Mouse (Mus musculus) limb, embryonic 13.5 days (tissue): ENCODE data around the gene Sppl2b. TPM values are rescaled to one million over a fixed set of nuclear protein-coding genes. Genes with fewer than 3 reads are reported as not detected.
"Not testable (repeated sequence)": the region's sequence is repeated elsewhere in the genome, so short reads cannot be mapped to it uniquely, and the experiment has no call there.

Experiments
- ATAC-seq: fragments of 200-750 bp; cut with Nextera tagmentation; 2 replicates; pipeline ENCODE4 v1.8.0; 2017; ENCODE audit warnings: low read depth, moderate number of reproducible peaks, moderate TSS enrichment; ENCODE audit not compliant: low FRiP score
- H3K27ac ChIP-seq: fragments of 300-500 bp; sonication (generic); 2 replicates; pipeline ENCODE4 v1.5.1; 2015; ENCODE audit warnings: inconsistent platforms, mild to moderate bottlenecking, moderate library complexity
- H3K27me3 ChIP-seq: fragments of 300-500 bp; sonication (generic); 2 replicates; pipeline ENCODE4 v1.6.1; 2015; ENCODE audit warnings: mild to moderate bottlenecking, inconsistent platforms
- H3K36me3 ChIP-seq: fragments of 300-500 bp; sonication (generic); 2 replicates; pipeline ENCODE4 v1.6.1; 2015; ENCODE audit warnings: inconsistent platforms, mild to moderate bottlenecking, moderate library complexity
- H3K4me1 ChIP-seq: fragments of 300-500 bp; sonication (generic); 2 replicates; pipeline ENCODE4 v1.6.1; 2015; ENCODE audit warnings: inconsistent platforms
- H3K4me2 ChIP-seq: fragments of 300-500 bp; sonication (generic); replicated peaks from 2 replicates; pipeline ENCODE4 v1.6.1; 2015; ENCODE audit warnings: inconsistent platforms, mild to moderate bottlenecking, moderate library complexity
- H3K4me3 ChIP-seq: fragments of 300-500 bp; sonication (generic); 2 replicates; pipeline ENCODE4 v1.5.1; 2015; ENCODE audit warnings: moderate library complexity, mild to moderate bottlenecking, inconsistent platforms
- H3K9ac ChIP-seq: fragments of 300-500 bp; sonication (generic); 2 replicates; pipeline ENCODE4 v1.6.1; 2015; ENCODE audit warnings: mild to moderate bottlenecking, inconsistent platforms
- H3K9me3 ChIP-seq: fragments of 300-500 bp; sonication (generic); 2 replicates; pipeline ENCODE4 v1.6.1; 2016; ENCODE audit warnings: inconsistent platforms
- whole genome bisulfite sequencing: fragments of 180-500 bp; shearing (Covaris S2); methylation state at CpG from one replicate; pipeline ENCODE4 v1.1.7; 2015; 5-methylcytosine and 5-hydroxymethylcytosine counted together
- polyA plus RNA-seq: library from polyadenylated mRNA; unstranded; fragments of >200 nt; fragmentation: Nextera tagmentation; extraction: Ambion mirVana; gene quantifications from 2 replicates; pipeline ENCODE4 v1.2.1, GENCODE M21; 2015

Sppl2b gene
- polyA plus RNA-seq, 1 experiment from 2014 or later: 54.1 TPM

DNA sequence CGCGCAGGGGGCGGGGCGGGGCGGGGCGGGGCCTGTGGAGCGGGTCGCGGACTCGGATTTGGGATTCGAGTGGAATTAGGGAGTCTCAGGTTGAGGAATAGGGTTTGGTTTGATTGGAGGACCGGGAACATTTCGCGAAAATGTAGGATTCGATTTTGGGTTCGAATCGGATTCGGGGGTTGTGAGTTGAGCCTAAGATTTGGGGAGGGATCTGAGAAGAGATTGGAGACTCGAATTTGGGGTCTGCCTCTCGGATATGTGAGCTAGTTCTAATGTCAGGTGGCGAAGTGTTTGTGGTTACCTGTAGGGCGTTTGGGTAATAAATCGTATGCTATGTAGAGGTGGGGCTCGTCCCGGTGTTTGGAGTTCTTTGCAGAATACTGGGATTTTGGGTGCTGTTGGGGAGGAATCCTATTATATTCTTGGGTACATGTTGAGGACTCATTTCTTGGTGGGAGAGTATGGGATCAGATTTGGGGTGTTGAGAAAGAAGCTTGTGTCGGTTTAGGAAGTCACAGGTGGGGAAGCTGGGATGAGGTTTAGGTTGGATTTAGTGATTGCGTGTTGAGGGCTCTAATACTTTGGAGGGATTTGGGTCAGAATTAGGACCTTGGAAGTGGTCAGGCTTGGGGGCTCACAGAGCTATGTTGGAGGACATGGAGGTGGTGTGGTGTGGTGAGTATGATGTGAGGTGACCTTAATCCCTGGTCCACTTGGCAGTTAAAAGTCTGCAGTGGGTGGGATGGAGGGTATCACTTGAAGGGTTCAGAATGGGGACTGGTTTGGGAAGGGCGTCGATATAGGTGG lies 27.8 kb upstream of the Sppl2b start:
- H3K9me3 ChIP-seq: no peaks in the 10 kb centered on the region
- peak overlapping the region; percentile 100 for H3K4me2 ChIP-seq
- peak overlapping the region; percentile 87; the same call in 1 of the 2 replicates for H3K27ac ChIP-seq
- peaks cover under 1% of the 10 kb centered on the region; the same call in 1 of the 2 replicates for H3K27me3 ChIP-seq
- peak overlapping the region; percentile 90 for H3K9ac ChIP-seq
- WGBS: 8% methylated on average over 29 of the region's 29 CpGs
- ATAC-seq: no peak
- peaks cover 18% of the 10 kb centered on the region for H3K36me3 ChIP-seq
- H3K4me3 ChIP-seq: peak overlapping the region; percentile 82
- peaks cover 37% of the 10 kb centered on the region for H3K4me1 ChIP-seq

DNA sequence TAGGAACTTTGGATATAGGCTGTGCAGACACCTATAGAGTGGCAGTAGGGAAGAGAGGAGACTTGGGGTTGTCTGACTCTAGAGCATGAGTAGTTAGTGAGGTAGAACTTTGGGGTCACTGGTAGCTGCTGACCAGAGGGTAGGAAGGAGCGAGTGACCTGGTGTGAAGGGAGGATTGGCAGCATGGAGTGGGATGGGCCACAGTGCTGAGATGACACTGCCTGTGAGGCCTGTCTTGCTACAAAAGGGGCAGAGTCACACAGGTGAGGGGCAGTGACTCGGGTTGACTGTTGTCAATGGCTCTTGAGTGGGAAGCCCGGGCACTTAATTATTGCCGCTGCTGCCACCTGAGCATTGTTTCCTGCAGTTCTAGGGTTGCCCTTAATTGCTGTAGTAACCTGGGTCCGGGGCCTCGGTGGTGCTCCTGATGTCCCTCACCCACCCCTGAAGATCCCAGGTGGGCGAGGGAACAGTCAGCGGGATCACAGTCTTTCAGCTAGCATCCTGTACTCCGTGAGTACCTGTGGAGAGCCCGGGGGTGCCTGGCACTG lies 27.1 kb upstream of the Sppl2b start:
- peak overlapping the region; percentile 82 for H3K4me3 ChIP-seq
- H3K9me3 ChIP-seq: no peaks in the 10 kb centered on the region
- H3K27me3 ChIP-seq: peaks cover 7% of the 10 kb centered on the region
- H3K36me3 ChIP-seq: peaks cover 18% of the 10 kb centered on the region
- no peak overlapping the region for H3K27ac ChIP-seq
- ATAC-seq: no peak
- H3K9ac ChIP-seq: peak overlapping the region; percentile 90
- 72% methylated on average over 10 of the region's 10 CpGs for WGBS
- peak overlapping the region; percentile 100 for H3K4me2 ChIP-seq
- peaks cover 37% of the 10 kb centered on the region for H3K4me1 ChIP-seq

DNA sequence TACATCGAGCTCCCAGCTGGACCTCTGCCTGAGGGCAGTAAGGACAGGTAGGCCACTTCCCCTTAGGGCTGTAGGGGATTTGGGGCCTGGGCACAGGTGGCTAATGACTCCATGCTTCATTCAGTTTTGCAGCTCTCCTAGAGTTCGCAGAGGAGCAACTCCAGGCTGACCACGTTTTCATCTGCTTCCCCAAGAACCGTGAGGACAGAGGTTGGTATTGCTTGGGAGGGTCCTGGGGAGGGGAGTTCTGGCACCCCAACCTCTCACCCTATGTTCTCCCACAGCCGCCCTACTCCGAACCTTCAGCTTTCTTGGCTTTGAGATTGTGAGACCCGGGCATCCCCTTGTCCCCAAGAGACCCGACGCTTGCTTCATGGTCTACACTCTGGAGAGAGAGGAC lies 26.5 kb upstream of the Sppl2b start:
- Histone ChIP-seq H3K9ac (peak overlapping the region; percentile 90; the same call in 1 of the 2 replicates), H3K4me3 (peak overlapping the region; percentile 82), H3K4me1 (peaks cover 37% of the 10 kb centered on the region), H3K4me2 (peak overlapping the region; percentile 100), H3K27me3 (peaks cover 13% of the 10 kb centered on the region), H3K36me3 (peaks cover 18% of the 10 kb centered on the region)
- not testable (repeated sequence) for ATAC-seq, H3K27ac ChIP-seq, H3K9me3 ChIP-seq
- 83% methylated on average over 9 of the region's 9 CpGs for WGBS

DNA sequence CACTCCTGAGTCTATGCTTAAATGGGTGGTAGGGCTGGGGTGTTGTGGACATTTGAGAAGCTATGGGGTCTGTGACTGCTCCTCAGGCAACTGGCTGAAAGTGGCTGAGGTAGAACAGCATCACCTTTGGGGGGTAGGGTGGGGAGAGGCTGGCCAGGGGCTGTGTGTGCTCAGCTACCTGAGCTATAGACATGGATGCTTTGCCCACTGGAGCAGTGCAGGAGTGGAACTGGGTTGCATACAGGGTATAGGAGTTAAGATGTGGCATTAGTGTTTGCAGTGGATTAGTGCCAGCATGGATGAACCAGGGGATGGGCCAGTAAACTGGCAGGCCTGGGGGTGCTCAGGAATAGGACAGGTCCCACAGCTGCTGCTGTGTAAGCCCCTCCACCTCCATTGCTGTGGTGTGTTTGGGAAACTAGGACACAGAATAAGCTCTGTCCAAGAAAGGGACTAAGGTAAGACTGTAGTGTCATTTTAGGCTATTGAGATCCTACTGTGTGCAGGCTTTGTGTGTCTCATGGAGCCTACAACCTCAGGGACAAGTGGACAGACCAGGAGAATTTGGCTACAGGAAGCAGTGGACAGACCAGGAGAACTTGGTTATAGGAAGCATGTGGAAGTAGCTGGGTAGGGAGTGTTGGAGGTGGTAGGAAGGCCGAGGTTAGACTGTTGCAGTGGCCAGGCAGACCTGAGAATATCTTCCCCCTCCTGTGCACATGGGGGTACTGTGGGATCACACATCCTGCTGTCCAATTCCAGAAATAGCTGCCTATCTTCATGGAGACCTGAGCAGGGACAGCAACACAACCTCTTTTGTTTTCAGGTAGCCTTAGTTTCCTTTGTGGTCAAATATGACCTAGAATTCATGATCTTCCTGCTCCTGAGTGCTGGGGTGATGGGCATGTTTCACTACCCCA lies 25.5 kb upstream of the Sppl2b start:
- no peaks in the 10 kb centered on the region for H3K9me3 ChIP-seq

DNA sequence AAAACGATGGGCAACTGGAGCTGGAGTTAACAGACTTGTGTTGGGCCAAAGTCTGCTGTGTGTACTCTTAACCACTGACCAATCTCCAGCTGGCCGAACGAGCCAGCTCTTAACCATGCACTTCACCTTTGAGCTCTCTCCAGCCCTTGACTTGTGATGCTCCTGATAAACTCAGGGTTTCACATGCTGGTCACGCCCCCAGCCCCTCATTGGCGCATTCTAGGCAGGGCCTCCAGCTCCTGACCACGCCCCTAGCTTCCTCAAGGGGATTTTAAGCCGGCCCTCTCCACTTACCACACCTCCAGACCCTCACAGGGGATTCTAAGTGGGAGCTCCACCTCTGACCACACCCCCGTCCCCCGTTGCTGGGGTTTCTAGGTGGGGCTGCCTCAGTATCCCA lies 23.9 kb upstream of the Sppl2b start:
- Histone ChIP-seq H3K9me3 (no peaks in the 10 kb centered on the region), H3K27me3 (peaks cover 39% of the 10 kb centered on the region), H3K27ac (no peak overlapping the region), H3K9ac (no peak overlapping the region), H3K4me2 (peak overlapping the region; percentile 11; the same call in 1 of the 2 replicates), H3K36me3 (peaks cover 18% of the 10 kb centered on the region), H3K4me3 (no peak overlapping the region), H3K4me1 (peaks cover 37% of the 10 kb centered on the region)
- WGBS: 5% methylated on average over 9 of the region's 9 CpGs
- ATAC-seq: no peak

More for the DNA sequence above, 25.5 kb upstream of the Sppl2b start:
- 71% methylated on average over 1 of the region's 1 CpGs for WGBS
- peak overlapping the region; percentile 0; the same call in 1 of the 2 replicates for H3K4me3 ChIP-seq
- peaks cover 18% of the 10 kb centered on the region for H3K36me3 ChIP-seq
- 0 out of 2 replicates have a peak overlapping the region, but pooled peaks have one; percentile 4 for H3K4me2 ChIP-seq
- H3K27me3 ChIP-seq: peaks cover 24% of the 10 kb centered on the region
- peaks cover 37% of the 10 kb centered on the region for H3K4me1 ChIP-seq
- no peak overlapping the region for H3K9ac ChIP-seq
- no peak overlapping the region for H3K27ac ChIP-seq
- no peak for ATAC-seq

DNA sequence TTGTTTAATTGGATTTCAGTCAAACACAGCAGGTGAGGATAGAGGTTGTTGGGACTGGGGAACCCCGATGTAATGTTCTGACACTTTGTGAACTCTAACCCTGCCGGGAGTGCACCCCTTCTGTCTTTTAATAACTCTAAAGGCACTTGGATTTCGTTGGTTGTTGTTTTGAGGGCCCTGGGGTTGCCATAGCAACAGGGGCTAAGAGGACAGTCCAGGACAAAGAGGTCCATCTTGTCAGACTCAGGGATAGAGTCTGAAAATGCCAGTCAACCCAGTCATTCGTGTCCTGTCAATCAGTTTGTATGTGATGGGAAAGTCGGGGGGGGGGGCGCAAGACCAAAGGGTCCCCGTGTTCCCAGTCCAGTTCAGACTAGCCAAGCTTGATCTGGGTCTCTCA lies 22.3 kb upstream of the Sppl2b start:
- H3K36me3 ChIP-seq: peaks cover 18% of the 10 kb centered on the region
- no peak for ATAC-seq
- H3K27me3 ChIP-seq: peaks cover 55% of the 10 kb centered on the region
- no peak overlapping the region for H3K4me2 ChIP-seq
- peaks cover 32% of the 10 kb centered on the region for H3K4me1 ChIP-seq
- H3K9ac ChIP-seq: no peak overlapping the region
- 74% methylated on average over 7 of the region's 7 CpGs for WGBS
- no peak overlapping the region for H3K4me3 ChIP-seq
- no peaks in the 10 kb centered on the region for H3K9me3 ChIP-seq
- no peak overlapping the region for H3K27ac ChIP-seq

DNA sequence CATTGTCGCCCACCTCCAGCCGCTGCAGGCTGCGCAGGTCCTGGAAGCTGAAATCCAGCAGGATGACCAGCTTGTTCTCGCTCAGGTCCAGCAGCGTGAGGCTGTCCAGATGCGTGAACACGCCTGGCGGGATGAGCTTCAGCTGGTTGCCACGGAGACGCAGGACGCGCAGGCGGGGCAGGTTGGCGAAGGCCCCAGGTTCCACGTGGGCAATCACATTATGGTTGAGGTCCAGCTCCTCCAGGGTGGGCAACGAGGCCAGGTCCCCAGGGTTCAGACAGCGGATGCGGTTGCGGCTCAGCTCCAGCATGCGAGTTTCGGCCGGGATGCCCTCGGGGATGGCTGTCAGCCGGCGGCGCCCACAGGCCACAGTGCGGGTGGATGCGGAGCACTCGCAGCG lies 19.5 kb upstream of the Sppl2b start:
- WGBS: 57% methylated on average over 30 of the region's 30 CpGs
- H3K4me1 ChIP-seq: peaks cover 7% of the 10 kb centered on the region
- peaks cover 2% of the 10 kb centered on the region for H3K36me3 ChIP-seq
- H3K9me3 ChIP-seq: no peaks in the 10 kb centered on the region
- no peak overlapping the region for H3K27ac ChIP-seq
- 0 out of 2 replicates have a peak overlapping the region, but pooled peaks have one; percentile 14 for H3K4me2 ChIP-seq
- no peak overlapping the region for H3K9ac ChIP-seq
- peaks cover 76% of the 10 kb centered on the region for H3K27me3 ChIP-seq
- no peak for ATAC-seq
- peak overlapping the region; percentile 15; the same call in 1 of the 2 replicates for H3K4me3 ChIP-seq

DNA sequence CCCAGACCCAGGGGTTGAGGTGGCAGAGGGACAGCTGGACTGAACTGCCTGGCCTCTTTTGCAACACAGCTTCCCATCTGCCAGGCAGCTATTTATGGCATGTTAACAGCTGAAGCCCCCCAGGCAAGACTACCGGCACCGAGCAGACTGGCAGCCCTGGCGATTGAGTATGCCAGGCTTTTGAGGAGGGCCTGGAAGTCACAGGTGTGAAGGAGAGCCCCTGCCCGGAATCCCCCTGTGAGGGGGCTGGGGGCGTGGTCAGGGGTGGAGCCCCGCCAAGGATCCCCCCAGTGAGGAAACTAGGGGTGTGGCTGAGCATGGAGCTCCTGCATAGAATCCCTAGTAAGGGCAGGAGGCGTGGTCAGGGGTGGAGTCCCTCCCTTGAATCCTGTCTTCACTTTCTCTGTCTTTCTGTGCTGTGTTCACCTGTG lies 18.1 kb upstream of the Sppl2b start:
- Histone ChIP-seq H3K9me3 (no peaks in the 10 kb centered on the region), H3K4me2 (no peak overlapping the region), H3K27ac (no peak overlapping the region), H3K9ac (no peak overlapping the region), H3K4me1 (no peaks in the 10 kb centered on the region), H3K36me3 (no peaks in the 10 kb centered on the region), H3K4me3 (no peak overlapping the region), H3K27me3 (peaks cover 89% of the 10 kb centered on the region)
- ATAC-seq: no peak
- WGBS: 35% methylated on average over 7 of the region's 7 CpGs

DNA sequence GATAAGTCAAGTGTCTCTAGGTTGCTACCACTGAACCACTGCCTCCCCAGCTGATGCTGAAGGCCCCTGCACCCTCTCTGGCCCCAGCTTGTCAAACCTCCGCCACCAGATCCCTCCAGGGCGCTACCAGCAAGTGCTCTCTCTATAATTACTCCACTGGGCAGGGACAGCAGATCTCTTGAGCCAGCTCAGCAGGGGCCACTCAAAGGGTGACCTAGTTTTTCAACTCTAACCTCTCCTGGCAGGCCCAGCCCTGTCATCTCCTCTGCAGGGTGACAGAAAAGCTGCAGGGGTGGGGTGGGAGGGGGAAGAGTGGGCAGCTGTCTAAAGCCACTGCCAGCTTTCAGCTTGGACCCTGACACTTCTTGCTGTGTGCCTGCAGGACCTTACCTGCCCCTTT lies 17.2 kb upstream of the Sppl2b start:
- peaks cover 92% of the 10 kb centered on the region for H3K27me3 ChIP-seq
- ATAC-seq: no peak
- H3K4me3 ChIP-seq: no peak overlapping the region

DNA sequence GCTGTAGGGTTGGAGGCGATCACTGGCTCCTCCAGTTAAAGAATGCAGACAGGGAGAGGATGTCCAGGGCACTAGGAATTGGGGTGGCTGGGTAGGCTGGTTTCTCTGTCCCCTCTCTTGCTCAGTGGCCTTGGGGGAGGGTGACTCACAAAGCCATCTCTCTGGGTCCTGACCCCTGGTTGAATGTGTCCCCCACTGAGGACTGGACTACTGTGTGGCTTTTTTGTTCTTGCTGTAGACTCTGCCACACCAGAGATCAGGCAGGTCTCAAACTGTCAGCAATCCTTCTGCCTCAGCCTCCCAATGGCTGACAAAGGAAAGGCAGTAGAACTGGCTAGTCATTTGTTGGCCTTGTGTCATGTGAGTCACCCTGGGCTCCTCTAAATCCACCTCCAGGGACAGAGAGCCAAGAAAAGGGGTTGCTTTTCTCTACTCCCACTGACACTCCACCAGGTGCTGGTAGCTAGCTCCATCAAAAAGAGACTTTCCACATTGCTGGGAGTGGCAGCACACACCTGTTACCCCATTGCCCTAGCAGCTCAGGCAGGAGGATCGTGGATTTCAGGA lies 16.6 kb upstream of the Sppl2b start:
- no peak overlapping the region for H3K4me3 ChIP-seq
- 0 out of 2 replicates have a peak overlapping the region, but pooled peaks have one; percentile 13 for H3K9ac ChIP-seq
- ATAC-seq: no peak
- WGBS: 62% methylated on average over 2 of the region's 2 CpGs
- H3K9me3 ChIP-seq: no peaks in the 10 kb centered on the region
- H3K27me3 ChIP-seq: peaks cover 92% of the 10 kb centered on the region
- H3K27ac ChIP-seq: no peak overlapping the region
- H3K4me1 ChIP-seq: peaks cover under 1% of the 10 kb centered on the region
- H3K36me3 ChIP-seq: no peaks in the 10 kb centered on the region
- H3K4me2 ChIP-seq: no peak overlapping the region

More for the DNA sequence above, 17.2 kb upstream of the Sppl2b start:
- no peak overlapping the region for H3K27ac ChIP-seq
- H3K9me3 ChIP-seq: no peaks in the 10 kb centered on the region
- H3K4me2 ChIP-seq: no peak overlapping the region
- WGBS: 22% methylated on average over 2 of the region's 2 CpGs
- no peaks in the 10 kb centered on the region for H3K4me1 ChIP-seq
- peak overlapping the region; percentile 13; the same call in 1 of the 2 replicates for H3K9ac ChIP-seq
- no peaks in the 10 kb centered on the region for H3K36me3 ChIP-seq

DNA sequence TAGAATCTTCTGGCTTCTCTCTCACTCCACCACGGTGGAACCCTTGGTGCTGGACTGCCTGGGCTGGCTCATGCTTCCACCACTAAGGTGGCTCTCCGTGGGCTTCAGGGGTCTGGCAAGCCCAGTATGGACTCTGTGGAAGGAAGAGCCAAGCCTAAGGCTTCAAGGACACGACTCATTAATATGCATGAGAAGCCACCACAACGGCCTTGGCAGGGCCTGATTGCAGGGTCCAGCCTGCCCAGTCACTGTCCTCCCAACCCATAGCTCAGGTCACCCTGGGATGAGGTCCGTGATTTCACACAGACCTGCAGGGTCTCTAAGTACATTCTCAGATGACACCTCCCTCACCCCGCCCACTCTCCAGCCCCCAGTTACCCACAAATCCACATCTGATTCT lies 15.2 kb upstream of the Sppl2b start:
- H3K27me3 ChIP-seq: peaks cover 92% of the 10 kb centered on the region
- no peak for ATAC-seq
- WGBS: 61% methylated on average over 6 of the region's 6 CpGs

More for the DNA sequence above, 15.2 kb upstream of the Sppl2b start:
- Histone ChIP-seq H3K9ac (no peak overlapping the region), H3K4me3 (no peak overlapping the region), H3K4me2 (no peak overlapping the region), H3K36me3 (no peaks in the 10 kb centered on the region), H3K27ac (no peak overlapping the region), H3K4me1 (peaks cover 12% of the 10 kb centered on the region), H3K9me3 (no peaks in the 10 kb centered on the region)
